Mouse (Mus musculus) ES-E14 (cell line): ENCODE results near the gene Lmntd2.

Experiments used
- CHD2 ChIP-seq: IDR thresholded peaks from 2 replicates; pipeline ENCODE4 v1.6.1; 2014; ENCODE audit warnings: mild to moderate bottlenecking, low read depth, low read length, inconsistent platforms
- HCFC1 ChIP-seq: IDR thresholded peaks from 2 replicates; pipeline ENCODE4 v1.6.1; 2012; ENCODE audit warnings: low read length, inconsistent platforms, borderline replicate concordance; ENCODE audit not compliant: insufficient read depth
- ZNF384 ChIP-seq: IDR thresholded peaks from 2 replicates; pipeline ENCODE4 v1.6.1; 2012; ENCODE audit warnings: low read depth, low read length, inconsistent platforms

DNA sequence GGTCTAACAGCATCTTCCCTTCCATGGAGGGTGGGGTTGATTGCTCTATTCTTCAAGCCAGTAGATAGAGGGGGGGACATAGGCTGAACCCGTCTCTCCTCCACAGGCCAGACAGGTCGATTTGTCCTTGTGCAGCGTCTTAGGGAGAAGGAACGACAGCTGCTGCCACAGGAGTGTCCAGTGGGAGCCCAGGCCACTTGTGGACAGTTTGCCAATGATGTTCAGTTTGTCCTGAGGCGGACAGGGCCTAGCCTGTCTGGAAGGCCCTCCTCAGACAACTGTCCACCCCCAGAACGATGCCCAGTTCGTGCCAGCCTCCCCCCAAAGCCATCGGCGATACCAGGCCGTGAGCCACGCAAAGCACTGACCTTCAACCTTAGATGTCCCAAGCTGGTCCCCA is 3.0 kb upstream of the Lmntd2 start:
- no peak for TF ChIP-seq ZNF384
- TF ChIP-seq HCFC1, result no peak
- TF ChIP-seq CHD2, result no peak
